Mouse (Mus musculus) brain, adult 2 months (tissue): ENCODE measurements at regions not wholly inside any gene's neighbourhood (a gene's known extent, or its start where the extent isn't known, plus 50 kb on each side); places are given as distances from the start of the nearest gene placed in this dataset.

Source experiments
- DNase-seq: peaks from one replicate; pipeline ENCODE4 v3.0.0; 2011; ENCODE audit warnings: low read depth, low spot score

DNA sequence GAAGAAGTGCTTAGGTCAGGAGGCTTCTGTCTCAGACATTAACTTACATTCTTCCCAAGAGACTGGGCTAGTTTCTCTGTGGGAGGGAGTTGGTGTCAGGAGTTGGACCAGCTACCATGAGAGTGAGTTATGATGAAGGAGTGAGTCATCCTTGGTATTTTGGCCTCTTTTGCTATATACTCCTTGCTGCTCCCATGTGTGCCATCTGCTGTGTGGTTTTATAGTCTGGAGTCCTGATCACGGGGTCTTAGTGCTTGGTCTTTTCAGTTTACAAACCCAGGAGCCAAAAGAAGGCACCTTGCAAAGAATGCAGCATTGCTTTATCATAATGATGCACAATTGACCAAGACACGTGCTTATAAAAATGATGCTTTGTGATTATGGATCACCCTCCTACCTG is 56.6 kb downstream of the Zfp503 start:
- DNase-seq, result peak; percentile 87

DNA sequence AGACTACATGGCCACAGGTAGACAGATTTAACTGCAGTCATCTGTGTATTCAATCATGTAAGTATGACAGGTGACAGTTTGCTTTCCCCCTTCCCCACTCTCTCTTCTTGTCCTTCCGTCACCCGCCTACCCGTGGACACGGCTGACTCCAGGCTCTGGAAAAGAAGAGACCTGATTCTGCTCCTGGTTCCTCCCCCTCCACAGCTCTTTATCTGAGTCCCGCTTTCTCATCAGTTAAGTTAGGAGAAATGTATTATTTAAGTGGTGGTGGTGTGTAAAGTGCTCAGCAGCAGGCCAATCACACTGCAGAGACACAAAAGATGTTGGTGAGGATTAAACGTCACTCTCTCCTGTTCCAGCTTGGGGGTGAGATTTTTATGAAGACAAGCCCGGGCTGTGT is 57.5 kb downstream of the Zfp503 start:
- DNase-seq, result peak; percentile 37

DNA sequence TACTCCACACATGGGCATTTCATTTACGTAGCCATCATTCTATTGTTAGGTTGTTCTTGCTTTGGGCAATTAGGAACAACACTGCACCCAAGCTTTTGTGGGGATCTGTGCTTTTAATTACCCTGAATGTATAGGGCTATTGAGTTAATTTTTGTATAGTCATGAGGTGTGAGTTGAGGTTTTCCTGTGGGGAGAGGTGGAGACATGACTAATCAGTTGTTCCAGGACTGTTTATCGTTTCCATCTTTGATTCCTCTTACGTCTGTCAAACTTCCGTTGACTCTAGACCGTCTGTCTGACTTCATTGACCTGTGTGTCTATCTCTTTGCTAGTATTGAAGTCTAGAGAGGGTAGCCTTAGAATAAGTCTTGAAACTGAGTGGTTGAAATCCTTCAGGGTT is 60.4 kb downstream of the Zfp503 start:
- no peak for DNase-seq

DNA sequence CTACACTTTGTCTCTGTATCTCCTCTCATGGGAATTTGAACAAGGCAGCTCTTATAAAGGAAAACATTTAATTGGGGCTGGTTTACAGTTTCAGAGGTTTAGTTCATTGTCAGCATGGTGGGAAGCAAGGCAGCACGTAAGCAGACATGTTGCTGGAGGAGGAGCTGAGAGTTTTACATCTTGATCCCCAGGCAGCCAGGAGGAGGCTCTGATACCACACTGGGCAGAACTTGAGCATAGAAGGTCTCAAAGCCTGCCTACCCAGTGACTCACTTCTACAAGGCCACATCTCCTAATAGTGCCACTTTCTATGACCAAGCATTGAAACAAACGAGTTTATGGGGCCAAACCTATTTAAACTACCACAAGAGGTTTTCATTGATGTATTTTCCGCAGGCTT is 67.9 kb upstream of the Comtd1 start:
- no peak for DNase-seq

DNA sequence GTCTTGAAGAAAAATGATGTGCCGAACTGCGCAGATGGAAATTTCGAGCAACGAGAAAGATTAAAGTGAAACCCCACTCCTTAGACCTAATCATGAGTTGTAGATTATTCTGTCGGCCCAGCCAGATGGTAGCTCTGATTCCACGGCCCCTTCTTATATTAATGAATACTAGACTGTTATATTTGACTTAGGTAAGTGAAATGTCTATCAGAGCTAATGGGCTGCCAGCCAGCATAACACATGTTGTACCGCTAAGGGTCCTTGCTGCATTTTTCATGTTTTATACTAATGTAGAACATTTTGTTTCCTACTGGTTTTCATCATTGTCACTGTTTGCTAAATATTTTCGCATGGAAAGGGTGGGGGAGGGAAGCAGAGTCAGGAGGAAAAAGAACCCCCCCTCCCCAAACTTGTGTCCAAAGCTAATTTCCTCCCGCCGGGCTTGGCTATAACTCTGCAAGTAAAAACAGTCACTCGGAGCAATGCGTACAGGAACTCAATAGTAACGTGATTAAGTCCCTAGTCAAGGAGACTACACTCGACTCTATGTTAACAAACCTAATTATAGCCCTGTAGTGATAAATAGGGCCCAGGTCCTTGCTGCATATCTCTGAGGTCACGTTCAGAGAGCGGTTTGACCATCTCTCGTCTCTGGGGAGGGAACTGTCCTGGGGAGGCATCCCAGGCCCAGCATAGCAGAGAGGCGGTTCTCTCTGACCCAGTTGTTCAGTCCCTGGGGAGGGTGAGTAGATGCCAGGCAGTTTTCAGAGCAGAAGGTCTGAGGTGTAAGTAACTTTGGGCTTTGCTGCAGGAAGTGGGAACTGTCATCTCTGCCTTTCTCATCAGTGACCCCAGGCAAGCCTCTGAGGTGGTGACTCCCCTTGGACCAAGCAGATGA is 56.0 kb upstream of the Comtd1 start:
- DNase-seq, result peak; percentile 27

DNA sequence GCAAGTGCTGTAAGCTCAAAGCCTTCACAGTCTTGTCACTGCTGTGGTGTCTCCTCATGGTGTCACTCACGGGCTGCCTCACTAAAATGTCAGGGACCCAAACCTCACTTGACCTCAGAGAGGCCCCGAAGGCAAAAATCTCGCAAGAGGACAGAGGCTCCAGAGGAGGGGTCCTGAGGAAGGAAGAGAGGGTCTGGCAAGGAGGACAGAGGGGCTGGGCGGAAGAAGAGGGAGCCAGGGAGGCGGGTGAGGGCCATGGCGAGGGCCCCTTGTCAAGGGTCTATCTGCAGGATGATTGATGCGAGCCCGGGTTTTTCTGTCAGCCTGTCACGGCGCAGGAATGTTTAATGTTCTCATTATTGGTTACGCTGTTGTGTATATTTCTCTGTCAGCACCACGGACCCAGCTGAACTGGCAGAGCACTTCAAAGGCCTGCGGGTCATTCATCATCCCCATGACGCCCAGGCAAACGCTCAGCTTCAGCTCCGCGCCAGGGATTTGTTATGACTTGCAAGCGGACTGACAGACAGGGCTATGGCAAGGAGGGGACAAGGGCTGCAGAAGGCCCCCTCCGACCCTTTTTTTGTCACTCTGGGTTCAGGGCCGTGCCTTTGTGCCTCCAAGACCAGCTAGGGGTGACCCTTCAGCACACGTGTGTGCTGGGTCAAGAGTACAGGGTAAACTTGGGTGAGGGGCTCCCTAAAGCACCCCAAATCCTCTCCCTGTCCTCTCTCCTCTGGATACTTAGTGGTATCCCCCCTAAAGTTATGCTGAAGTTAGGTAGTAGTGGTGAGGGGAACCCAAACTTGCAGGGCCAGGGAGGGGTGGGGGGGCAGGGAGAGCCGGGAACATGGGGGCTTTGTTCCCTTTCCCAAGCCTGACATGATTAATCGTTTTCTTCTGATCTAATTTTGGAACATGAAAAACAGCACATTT is 55.1 kb upstream of the Comtd1 start:
- DNase-seq, result peak; percentile 19

DNA sequence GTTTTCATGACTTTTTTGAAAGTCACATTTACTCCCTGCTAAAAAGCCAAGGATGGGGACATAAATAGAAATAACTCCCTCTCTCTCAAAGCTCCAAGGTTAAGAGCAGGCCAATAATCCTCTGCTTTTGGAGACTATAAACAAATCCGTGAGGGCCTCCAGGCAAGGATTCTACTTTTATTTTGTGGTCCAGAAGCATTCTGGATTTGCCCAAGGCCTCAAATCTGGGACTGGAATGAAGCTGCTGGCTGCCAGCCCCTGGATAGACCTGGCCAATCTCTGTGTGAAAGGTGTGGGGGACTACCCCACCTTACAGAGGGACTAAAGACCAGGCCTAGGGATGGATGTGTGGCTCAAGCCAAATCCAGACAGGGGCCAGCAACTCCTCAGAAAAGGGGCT is 54.1 kb upstream of the Comtd1 start:
- no peak for DNase-seq

DNA sequence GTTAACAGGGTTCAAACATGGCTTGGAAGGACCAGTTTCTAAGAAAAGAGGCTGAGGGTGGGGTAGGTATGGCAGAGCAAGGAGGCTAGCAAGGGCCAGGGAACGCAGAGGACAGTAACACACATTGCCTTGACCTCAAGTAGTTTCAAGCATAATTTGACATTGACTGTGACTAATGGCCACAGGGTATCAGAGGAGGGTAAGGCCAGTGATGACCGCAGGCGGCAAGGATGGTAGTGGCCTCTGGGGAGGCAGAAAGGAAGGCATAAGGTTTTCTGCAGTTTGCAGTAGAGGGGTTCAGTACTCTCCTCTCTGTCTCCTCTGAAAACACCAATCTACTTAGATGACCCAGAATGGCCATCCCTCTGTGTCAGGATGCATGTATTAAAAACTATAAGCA is 53.7 kb upstream of the Comtd1 start:
- no peak for DNase-seq

DNA sequence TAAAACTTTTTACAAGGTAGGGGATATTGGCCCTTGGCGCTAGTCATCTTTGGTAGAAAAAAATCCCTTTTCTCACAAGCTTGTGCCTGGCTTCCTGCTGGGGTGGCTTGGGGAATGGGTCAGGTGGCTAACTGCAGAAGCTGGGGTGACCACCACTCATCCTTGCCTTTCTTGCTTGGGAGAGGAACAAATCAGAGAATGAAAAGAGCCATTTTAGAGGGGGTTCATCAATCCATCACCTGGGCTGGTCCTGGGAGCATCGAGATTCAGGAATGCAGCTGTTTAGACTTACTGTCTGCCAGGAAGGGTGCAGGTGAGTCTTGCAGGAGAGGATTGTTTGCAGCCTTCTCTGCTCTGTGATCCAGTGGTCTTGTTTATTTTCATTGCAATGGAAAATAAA is 52.2 kb upstream of the Comtd1 start:
- no peak for DNase-seq

DNA sequence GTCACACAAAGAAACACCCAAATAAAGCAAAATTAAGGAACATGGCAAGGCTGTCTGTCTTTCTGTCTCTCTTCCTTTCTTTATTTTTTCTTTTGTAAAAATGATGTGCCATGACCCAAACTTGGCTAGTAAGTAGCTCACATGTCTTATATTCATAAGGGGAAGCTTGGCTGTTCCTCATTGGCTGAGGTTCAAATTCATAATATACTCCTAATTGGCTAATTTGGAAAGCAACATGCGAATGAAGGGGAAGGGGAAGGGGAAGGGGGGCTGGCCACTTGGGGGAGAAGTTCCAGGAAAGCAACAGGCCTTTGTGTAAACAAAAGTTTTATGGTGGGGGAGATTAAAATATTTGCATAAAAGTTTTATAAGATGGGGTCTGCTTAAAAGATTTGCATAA is 51.7 kb upstream of the Comtd1 start:
- DNase-seq, result no peak
